Comparison of ENCODE assay signal across 7 mouse cellular contexts in genomic region chr13:67420558-67421206, GRCm38 (mm10). TPM values are rescaled to one million over a fixed set of nuclear protein-coding genes. Genes with fewer than 3 reads are reported as not detected.
DNase-seq lines count a peak whose midpoint lies in the region; ATAC-seq lines count a peak whose summit lies in the region.

No protein-coding gene starts in this region.

- peak overlapping the region; percentile 54 for H3K9ac ChIP-seq in neural tube, embryonic 11.5 days (ENCODE audit: low read length)
- H3K9ac ChIP-seq in intestine, embryonic 16.5 days (ENCODE audit: low read depth, low read length) = peak overlapping the region; percentile 60

- H3K36me3 ChIP-seq in neural tube, embryonic 11.5 days (ENCODE audit: control insufficient read depth, insufficient read depth, low read length) = no peaks in the 10 kb centered on the region
- H3K36me3 ChIP-seq in erythroblast, embryonic 14.5 days (ENCODE audit: control insufficient read depth) = no peaks in the 10 kb centered on the region
- H3K36me3 ChIP-seq in intestine, embryonic 16.5 days (ENCODE audit: control insufficient read depth, insufficient read depth, low read length) = no peaks in the 10 kb centered on the region

- H3K27me3 ChIP-seq in neural tube, embryonic 11.5 days (ENCODE audit: control insufficient read depth, insufficient read depth, low read length) = no peaks in the 10 kb centered on the region
- H3K27me3 ChIP-seq in erythroblast, embryonic 14.5 days (ENCODE audit: control insufficient read depth) = no peaks in the 10 kb centered on the region
- H3K27me3 ChIP-seq in intestine, embryonic 16.5 days (replicated peaks; ENCODE audit: control insufficient read depth, insufficient read depth, low read length) = no peaks in the 10 kb centered on the region

- H3K4me3 ChIP-seq in neural tube, embryonic 11.5 days (ENCODE audit: low read depth, low read length) = peak overlapping the region; percentile 57
- H3K4me3 ChIP-seq in erythroblast, embryonic 14.5 days (replicated peaks) = peak overlapping the region; percentile 69
- peak overlapping the region; percentile 64 for H3K4me3 ChIP-seq in intestine, embryonic 16.5 days (ENCODE audit: low read length)

- 34% methylated on average over 11 of the region's 11 CpGs for WGBS in neural tube, embryonic 11.5 days
- 33% methylated on average over 11 of the region's 11 CpGs for WGBS in intestine, embryonic 16.5 days

- H3K4me2 ChIP-seq in neural tube, embryonic 11.5 days (ENCODE audit: low read depth) = peak overlapping the region; percentile 61
- H3K4me2 ChIP-seq in intestine, embryonic 16.5 days (ENCODE audit: low read depth, low read length) = peak overlapping the region; percentile 79

- no peaks in the 10 kb centered on the region for H3K9me3 ChIP-seq in neural tube, embryonic 11.5 days (ENCODE audit: control insufficient read depth, low read length)
- H3K9me3 ChIP-seq in erythroblast, embryonic 14.5 days (ENCODE audit: control insufficient read depth, low read length) = no peaks in the 10 kb centered on the region
- H3K9me3 ChIP-seq in intestine, embryonic 16.5 days (ENCODE audit: control insufficient read depth, low read length) = no peaks in the 10 kb centered on the region

- no peaks in the 10 kb centered on the region for H3K4me1 ChIP-seq in neural tube, embryonic 11.5 days (ENCODE audit: control insufficient read depth, insufficient read depth, low read length)
- peaks cover 9% of the 10 kb centered on the region for H3K4me1 ChIP-seq in erythroblast, embryonic 14.5 days (ENCODE audit: control insufficient read depth)
- no peaks in the 10 kb centered on the region; the same call in 1 of the 2 replicates for H3K4me1 ChIP-seq in intestine, embryonic 16.5 days (ENCODE audit: control insufficient read depth, insufficient read depth, low read length)

- H3K27ac ChIP-seq in neural tube, embryonic 11.5 days (ENCODE audit: low read depth, low read length) = no peak overlapping the region
- no peak overlapping the region for H3K27ac ChIP-seq in intestine, embryonic 16.5 days (ENCODE audit: low read length)

- ATAC-seq in neural tube, embryonic 11.5 days (ENCODE audit: insufficient read depth, low FRiP score, low TSS enrichment) = no peak; the same call in 1 of the 2 replicates
- ATAC-seq in intestine, embryonic 16.5 days = peak; percentile 80
- 0 out of 2 replicates have a peak, but pooled peaks have one; percentile 0 for ATAC-seq in neutrophil, adult 5-6 weeks (ENCODE audit: extremely low read depth, insufficient number of reproducible peaks, low FRiP score, poor library complexity, severe bottlenecking)

- DNase-seq in neural tube, embryonic 11.5 days (ENCODE audit: low spot score) = no peak
- DNase-seq in neural tube, embryonic 10.5 days (ENCODE audit: extremely low spot score, low spot score) = no peak
- no peak for DNase-seq in urinary bladder, postnatal 36 days (ENCODE audit: low spot score in 2 of 2)
- no peak for DNase-seq in MN1 (ENCODE audit: low spot score)

RNA-seq across cellular contexts. Expression of gene Zfp459, which starts 0.5 kb away (rescaled TPM):
- polyA plus RNA-seq in neural tube, embryonic 11.5 days (2014; fragmentation: Nextera tagmentation; extraction: Ambion mirVana) = 0.22 and 1.2 TPM in 2 replicates
- not detected in 2 replicates for polyA plus RNA-seq in erythroblast, embryonic 14.5 days (2012)
- polyA plus RNA-seq in intestine, embryonic 16.5 days (2015; fragmentation: Nextera tagmentation; extraction: Ambion mirVana) = 1.7 and 2.3 TPM in 2 replicates
- total RNA-seq in neutrophil, adult 5-6 weeks (2017) = 1.7 and 4.2 TPM in 2 replicates

RNA-seq across cellular contexts. Expression of gene Zfp429, which starts 21.1 kb away (rescaled TPM):
- polyA plus RNA-seq in neural tube, embryonic 11.5 days (2014; fragmentation: Nextera tagmentation; extraction: Ambion mirVana) = 2.4 and 3.2 TPM in 2 replicates
- polyA plus RNA-seq in erythroblast, embryonic 14.5 days (2012) = 0.02 and 0.12 TPM in 2 replicates
- polyA plus RNA-seq in intestine, embryonic 16.5 days (2015; fragmentation: Nextera tagmentation; extraction: Ambion mirVana) = 6.7 and 7.3 TPM in 2 replicates
- 21.6 and 21.7 TPM in 2 replicates for total RNA-seq in neutrophil, adult 5-6 weeks (2017)

RNA-seq across cellular contexts. Expression of gene Zfp874a, which starts 30.7 kb away (rescaled TPM):
- polyA plus RNA-seq in neural tube, embryonic 11.5 days (2014; fragmentation: Nextera tagmentation; extraction: Ambion mirVana) = 6.3 and 7.9 TPM in 2 replicates
- 0.03 and 0.07 TPM in 2 replicates for polyA plus RNA-seq in erythroblast, embryonic 14.5 days (2012)
- 7.5 TPM in 2 replicates for polyA plus RNA-seq in intestine, embryonic 16.5 days (2015; fragmentation: Nextera tagmentation; extraction: Ambion mirVana)
- 21.8 and 22.7 TPM in 2 replicates for total RNA-seq in neutrophil, adult 5-6 weeks (2017)

RNA-seq across cellular contexts. Expression of gene Zfp456, which starts 45.1 kb away (rescaled TPM):
- polyA plus RNA-seq in neural tube, embryonic 11.5 days (2014; fragmentation: Nextera tagmentation; extraction: Ambion mirVana) = 0.97 and 1.6 TPM in 2 replicates
- polyA plus RNA-seq in erythroblast, embryonic 14.5 days (2012) = not detected in 2 replicates
- 1.5 and 1.9 TPM in 2 replicates for polyA plus RNA-seq in intestine, embryonic 16.5 days (2015; fragmentation: Nextera tagmentation; extraction: Ambion mirVana)
- 8.8 TPM in 2 replicates for total RNA-seq in neutrophil, adult 5-6 weeks (2017)

RNA-seq across cellular contexts. Expression of gene Gm28041, which starts 45.1 kb away (rescaled TPM):
- not detected in 2 replicates for polyA plus RNA-seq in neural tube, embryonic 11.5 days (2014; fragmentation: Nextera tagmentation; extraction: Ambion mirVana)
- polyA plus RNA-seq in erythroblast, embryonic 14.5 days (2012) = not detected in 2 replicates
- 0.48 TPM in 1 of 2 replicates, not detected in the other for polyA plus RNA-seq in intestine, embryonic 16.5 days (2015; fragmentation: Nextera tagmentation; extraction: Ambion mirVana)
- 3.9 TPM in 1 of 2 replicates, not detected in the other for total RNA-seq in neutrophil, adult 5-6 weeks (2017)
